Mouse (Mus musculus): ENCODE measurements around the gene Hoxb3. TPM values are rescaled to one million over a fixed set of nuclear protein-coding genes. Genes with fewer than 3 reads are reported as not detected.

Gene Hoxb3
- total RNA-seq, 2 experiments from 2014 or later, result not detected

DNA sequence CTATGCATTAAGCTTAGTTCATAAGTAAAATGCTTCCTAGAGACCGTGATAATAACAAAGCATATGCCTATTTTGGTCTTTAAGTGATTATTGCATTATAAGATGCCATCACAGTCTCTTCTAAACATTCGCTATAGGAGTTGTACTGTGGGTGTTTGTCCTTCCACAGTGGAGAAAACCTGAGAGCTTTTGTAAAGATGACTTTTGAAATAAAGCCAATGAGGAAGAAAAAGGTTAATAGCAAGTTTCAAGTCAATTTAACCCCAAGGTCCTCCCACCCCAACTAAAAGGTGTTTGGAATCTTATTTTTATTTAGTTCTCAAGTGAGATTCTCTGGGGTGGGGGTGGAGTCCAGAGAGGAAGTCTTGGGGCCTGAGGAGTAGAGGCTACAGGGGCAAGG is 10.0 kb upstream of the Hoxb3 start:
- intact Hi-C loops (cut with DNase I), result loop anchor here (10.0 kb wide), 1 partner anchor 312 kb away; no protein-coding TSS in a partner anchor

DNA sequence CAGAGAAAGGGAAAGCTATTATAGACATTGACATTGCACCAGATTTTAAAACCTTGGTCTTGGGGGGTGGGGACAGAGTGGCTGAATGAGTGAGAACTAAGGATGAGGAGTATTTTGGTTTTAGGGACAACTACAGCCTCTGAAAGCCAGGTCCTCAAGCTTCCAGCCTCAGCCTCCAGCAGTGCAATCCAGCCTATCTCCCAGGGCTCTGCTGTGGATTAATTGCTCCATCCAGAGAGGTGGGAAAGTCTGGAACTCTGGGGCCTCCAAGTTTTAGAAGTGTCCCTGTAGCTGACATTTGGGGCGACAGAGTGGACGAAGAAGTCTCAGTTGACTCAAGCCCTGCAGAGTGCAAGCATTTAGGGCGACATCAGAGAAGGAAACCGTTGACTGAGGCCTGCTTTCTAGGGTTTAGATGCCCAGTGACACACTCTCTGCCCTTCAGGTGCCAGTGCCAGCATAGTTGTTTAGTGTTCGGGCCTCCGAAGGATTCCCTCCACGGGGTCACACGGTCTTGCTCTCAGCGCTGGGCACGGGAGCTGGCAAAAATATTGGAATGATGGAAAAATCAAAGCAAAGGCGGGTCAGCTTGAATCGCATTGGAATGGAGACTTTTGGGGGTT is 9.2 kb upstream of the Hoxb3 start:
- intact Hi-C loops (cut with DNase I), result loop anchor here (10.0 kb wide), 1 partner anchor 311 kb away; no protein-coding TSS in a partner anchor
- DNase-seq (ENCODE audit: low spot score in 2 of 2), result no peak

More for the DNA sequence above, 10.0 kb upstream of the Hoxb3 start:
- DNase-seq (ENCODE audit: low spot score in 2 of 2), result no peak

DNA sequence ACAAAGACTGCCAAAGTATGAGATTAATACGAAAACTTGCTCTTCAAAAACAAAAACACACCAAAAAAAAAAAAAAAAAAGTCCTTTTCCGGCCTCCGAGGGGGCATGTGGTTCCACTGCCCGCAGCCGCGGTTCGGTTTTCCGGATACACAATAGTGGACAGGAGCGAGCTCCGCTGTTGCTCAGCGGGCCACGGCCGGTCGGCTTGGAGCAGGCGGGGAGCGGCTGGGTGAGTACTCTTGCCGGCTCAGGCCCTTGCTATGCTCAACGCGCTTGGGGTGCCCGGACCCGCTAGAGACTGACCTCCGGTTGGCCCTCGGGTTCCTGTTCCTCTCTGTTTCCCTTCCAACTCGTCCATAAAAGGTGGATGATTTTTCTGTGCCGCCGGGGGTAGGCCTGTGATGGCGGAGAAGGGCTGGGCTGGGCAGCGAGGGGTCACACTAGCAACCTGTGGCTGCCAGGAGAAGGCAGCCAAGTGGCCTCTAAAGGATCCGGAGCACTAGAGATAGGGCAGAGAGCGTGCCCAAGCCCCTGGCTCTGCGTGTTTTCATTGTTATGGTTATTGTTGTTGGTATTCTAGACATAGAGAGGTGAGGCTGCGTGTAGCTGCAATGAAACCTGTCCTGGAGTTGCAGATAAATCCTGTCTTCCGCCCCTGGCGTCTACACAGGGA is 8.3 kb upstream of the Hoxb3 start:
- intact Hi-C loops (cut with DNase I), result loop anchor here (5.0 to 10.0 kb wide), 2 partner anchors 310 to 362 kb away; no protein-coding TSS in a partner anchor
- no peak for DNase-seq (ENCODE audit: low spot score in 2 of 2)

DNA sequence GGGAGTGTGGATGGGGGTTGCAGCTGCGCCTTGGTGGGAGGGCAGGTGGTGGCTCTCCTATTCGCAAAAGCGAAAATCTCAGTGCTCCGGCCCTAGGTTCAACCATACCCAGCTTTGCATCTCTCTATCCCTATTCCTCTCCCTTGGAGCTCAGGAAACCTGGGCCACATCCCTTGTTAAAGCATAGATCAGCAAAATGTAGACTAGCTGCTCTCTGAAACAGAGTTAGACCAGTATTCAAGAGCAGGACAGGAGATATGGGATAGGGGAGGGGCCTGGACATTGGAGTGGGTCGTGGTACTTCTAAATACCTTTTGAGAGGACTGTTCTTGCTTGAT is 7.8 kb upstream of the Hoxb3 start:
- intact Hi-C loops (cut with DNase I), result loop anchor here (5.0 to 10.0 kb wide), 2 partner anchors 309 to 362 kb away; no protein-coding TSS in a partner anchor
- no peak for DNase-seq (ENCODE audit: low spot score in 2 of 2)

DNA sequence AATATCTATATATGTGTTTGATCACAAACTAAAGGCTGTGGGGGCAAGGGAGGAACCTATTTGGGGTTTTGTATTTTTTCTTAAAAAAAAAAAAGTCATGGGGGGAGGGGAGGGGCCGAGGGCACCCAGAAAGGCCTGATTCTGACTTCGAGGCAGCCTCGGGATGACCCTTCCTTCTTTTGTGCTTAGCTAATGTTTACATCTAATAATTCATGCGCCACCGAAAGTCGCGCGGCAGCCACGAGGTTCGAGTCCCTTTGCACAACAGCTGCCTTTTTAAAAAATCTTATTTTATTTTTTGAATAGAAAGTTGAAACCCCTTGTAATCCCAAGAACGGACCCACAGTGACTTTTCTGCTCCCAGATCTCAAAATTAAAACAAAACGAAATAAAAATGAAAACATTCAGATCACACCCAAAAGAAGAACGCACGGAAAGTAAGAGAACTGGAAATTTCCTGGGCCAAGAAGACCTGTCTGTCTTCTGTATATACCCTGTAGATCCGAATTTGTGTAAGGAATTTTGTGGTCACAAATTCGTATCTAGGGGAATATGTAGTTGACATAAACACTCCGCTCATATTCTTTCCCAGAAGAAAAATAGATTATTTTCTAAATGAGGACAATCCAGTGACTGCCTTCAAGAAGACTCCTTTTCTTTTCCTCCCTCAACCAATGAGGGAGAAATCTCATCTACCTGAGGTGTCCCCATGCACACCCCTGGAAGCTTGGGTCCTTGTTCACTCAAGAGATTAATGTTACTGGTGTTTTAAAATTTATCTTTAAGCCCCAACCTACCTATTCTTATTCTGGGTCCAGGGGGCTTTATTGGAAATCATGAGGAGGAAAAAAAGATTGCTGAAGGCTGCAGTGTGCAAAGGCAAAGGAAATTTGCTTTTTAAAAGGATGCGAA is 6.2 kb upstream of the Hoxb3 start:
- no peak for DNase-seq (ENCODE audit: low spot score in 2 of 2)
- intact Hi-C loops (cut with DNase I), result loop anchor here (5.0 to 10.0 kb wide), 2 partner anchors 308 to 360 kb away; no protein-coding TSS in a partner anchor

DNA sequence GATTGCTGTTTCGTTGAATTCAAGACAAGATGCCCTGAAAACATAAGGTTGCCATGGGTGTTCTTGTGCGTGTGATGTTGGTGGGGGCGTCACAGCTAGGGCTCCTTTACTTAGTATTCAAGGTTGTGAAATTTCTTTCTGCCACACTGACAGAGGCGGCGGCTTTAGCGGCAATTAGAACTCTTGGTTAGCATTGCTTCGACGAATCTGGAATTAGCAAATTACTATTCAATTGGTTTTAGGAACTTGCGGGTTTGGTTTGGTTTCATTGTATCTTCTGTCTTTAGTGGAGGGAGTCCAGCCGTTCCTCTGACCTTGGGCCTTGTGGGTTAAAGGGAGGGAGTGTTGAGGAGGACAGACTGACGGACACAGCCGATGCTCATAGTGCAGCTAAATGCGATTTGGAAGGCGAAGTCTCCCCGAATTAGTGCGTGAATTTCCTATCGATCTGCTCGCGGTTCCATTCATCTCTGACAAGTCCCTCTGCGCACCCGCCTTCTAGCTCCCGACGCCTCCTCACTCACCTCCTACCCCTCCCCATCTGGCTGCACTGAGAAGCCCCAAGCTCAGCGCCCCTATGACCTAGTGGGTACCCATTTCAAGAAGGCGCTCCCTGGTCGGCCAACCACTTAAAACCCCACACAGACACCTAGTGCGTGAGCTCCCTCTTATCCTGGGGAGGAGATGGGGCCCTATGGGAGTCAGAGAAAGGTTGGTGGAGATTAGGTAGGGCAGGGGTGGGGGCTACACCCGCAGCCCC is 5.3 kb upstream of the Hoxb3 start, which contains the start of gene Hoxb4:
TSS of gene Hoxb4 (plus strand) at position 660 of the 760 bp plus-strand sequence.
- no peak for DNase-seq (ENCODE audit: low spot score in 2 of 2)
- intact Hi-C loops (cut with DNase I), result loop anchor here (5.0 to 10.0 kb wide), 2 partner anchors 307 to 360 kb away; no protein-coding TSS in a partner anchor

DNA sequence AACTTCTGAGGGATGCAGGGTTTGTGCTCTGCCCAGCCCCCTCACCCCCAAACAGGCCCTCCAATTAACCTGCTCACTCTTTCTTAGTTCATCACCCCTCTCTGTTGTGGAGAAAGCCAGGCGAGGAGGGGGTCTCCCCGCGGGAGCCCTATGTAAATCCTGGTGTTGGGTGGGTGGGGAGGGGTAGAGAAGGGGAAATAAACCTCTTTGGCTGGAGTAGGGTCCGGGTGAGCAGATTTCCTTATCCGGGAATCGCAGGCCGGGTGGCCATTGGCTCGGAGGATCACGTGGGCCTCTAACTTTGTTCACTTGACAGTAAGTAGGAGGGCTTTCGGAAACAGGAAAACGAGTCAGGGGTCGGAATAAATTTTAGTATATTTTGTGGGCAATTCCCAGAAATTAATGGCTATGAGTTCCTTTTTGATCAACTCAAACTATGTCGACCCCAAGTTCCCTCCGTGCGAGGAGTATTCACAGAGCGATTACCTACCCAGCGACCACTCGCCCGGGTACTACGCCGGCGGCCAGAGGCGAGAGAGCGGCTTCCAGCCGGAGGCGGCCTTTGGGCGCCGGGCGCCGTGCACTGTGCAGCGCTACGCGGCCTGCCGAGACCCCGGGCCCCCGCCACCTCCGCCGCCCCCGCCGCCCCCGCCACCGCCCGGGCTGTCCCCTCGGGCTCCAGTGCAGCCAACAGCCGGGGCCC is 4.6 kb upstream of the Hoxb3 start:
- intact Hi-C loops (cut with DNase I), result loop anchor here (5.0 to 10.0 kb wide), 2 partner anchors 306 to 359 kb away; no protein-coding TSS in a partner anchor
- no peak for DNase-seq (ENCODE audit: low spot score in 2 of 2)

DNA sequence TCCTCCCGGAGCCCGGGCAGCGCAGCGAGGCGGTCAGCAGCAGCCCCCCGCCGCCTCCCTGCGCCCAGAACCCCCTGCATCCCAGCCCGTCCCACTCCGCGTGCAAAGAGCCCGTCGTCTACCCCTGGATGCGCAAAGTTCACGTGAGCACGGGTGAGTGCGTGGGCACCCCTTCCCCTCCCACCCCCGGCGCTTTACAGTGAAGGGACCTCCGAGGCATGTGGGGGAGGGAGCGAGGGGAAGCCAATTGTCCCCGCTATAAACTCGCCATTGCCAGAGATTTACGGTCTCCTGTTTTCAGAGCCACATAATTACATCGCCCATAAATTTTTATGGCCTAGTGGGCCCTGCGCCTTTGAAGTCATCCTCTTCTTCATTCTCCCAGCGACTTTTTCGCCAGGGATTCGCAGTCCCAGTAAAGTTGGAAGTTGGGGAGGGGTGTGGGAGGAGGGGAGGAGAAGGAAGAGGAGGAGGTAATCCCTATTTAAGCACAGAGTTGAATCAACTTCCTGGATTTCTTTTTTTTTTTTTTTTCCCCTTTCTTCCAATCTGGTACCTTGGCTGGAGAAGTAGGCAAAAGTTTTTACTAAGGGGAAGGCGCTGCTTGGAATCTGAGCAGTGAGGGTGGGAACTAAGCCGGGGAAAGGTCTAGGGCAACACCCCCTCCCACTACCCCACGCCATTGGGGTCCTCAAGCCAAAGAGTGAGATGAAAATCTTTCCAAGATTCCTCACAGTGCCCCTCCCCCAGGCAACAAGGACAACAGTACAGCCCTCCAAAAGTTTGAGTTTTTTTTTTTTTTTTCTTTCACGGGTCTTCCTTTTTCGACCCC is 3.8 kb upstream of the Hoxb3 start:
- DNase-seq (ENCODE audit: low spot score in 2 of 2), result no peak
- intact Hi-C loops (cut with DNase I), result loop anchor here (5.0 to 10.0 kb wide), 2 partner anchors 306 to 358 kb away; no protein-coding TSS in a partner anchor

DNA sequence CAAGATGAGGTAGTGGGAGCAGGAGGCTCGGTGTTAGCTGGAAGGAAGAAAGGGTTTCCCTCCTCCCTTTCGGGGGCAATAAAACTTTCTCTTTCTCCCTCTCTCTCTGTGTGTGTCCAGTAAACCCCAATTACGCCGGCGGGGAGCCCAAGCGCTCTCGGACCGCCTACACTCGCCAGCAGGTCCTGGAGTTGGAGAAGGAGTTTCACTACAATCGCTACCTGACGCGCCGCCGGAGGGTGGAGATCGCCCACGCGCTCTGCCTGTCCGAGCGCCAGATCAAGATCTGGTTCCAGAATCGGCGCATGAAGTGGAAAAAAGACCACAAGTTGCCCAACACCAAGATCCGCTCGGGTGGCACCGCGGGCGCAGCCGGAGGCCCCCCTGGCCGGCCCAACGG is 3.2 kb upstream of the Hoxb3 start:
- intact Hi-C loops (cut with DNase I), result loop anchor here (5.0 to 10.0 kb wide), 2 partner anchors 305 to 357 kb away; no protein-coding TSS in a partner anchor
- no peak for DNase-seq (ENCODE audit: low spot score in 2 of 2)

DNA sequence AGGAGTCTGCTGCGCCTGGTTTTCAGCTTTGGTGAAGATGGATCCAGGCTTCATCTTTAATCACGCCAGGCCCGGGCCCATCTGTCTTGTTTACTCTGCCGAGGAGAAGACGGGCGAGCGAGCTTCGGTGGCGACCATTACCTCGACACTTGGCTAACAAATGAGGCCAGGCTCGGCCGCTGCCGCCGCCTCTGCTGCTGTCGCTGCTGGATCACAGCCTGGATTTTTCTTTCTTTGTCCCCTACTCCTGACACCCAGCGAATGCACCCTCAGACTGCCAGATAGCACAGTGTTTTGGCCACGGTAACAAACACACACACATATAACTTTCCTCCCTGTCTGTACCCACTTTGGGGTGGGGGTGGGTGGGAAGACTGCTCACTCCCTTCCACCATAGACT is 2.4 kb upstream of the Hoxb3 start:
- intact Hi-C loops (cut with DNase I), result no loop called here
- no peak for DNase-seq (ENCODE audit: low spot score in 2 of 2)

DNA sequence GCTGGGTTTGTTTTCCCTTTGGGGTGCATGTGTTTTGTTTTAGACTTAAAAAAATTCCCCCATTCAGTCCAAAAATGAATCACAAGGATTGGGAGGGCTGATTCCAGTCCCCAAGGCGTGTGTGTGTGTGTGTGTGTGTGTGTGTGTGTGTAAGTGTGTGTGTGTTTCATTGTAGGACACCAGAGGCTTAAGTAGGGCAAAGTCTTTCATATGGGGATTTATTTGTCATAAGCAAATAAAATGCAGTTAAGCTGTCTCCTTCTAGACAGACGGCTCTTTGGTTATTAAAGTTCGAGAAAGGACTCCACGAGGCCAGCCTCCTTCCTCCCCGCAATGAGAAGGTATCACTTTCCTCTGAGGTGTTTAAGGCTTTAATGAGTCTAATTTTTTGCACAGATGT is 1.3 kb upstream of the Hoxb3 start:
- intact Hi-C loops (cut with DNase I), result no loop called here
- DNase-seq (ENCODE audit: low spot score in 2 of 2), result no peak

DNA sequence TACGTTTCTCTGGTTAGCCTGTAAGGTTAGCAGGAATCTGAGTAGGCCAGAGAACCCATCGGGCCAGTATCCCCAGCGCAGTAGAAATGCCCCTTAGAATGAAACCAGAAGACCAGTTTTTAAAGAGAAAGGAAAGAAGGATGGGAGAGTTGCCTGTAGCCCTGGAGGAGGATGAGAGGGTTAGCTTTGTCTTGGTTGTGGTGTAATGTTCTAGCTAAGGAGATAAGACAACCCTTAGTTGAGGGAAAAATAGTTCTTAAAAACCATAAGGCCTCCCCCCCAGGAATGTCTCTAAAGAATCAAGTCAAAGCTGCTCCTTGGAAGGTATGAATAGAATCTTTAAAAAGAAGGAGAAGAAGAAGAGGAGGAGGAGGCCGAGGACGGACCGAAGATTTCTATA is 388 bp upstream of the Hoxb3 start:
- intact Hi-C loops (cut with DNase I), result no loop called here
- no peak for DNase-seq (ENCODE audit: low spot score in 2 of 2)

DNA sequence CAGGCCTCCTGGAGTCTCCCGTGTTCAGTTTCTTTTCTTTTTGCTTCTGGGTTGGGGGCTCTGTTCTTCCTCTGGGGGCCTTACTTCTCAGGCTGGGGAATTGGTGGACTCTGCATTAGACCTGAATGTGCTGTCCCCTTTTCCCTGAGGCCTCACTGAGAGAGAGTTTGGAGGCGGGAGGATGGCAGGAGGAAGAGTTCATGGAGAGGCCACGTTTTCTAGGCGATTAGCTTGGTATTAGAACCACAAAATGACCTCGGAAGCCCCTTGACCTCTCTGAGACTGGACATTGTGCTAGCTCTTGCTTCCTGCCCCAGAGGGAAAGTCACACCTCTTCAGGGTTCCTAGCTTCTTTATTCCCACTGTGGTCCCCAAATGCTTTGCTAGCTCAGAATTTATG is 999 bp downstream of the Hoxb3 start:
- DNase-seq (ENCODE audit: low spot score in 2 of 2), result no peak
- intact Hi-C loops (cut with DNase I), result no loop called here

DNA sequence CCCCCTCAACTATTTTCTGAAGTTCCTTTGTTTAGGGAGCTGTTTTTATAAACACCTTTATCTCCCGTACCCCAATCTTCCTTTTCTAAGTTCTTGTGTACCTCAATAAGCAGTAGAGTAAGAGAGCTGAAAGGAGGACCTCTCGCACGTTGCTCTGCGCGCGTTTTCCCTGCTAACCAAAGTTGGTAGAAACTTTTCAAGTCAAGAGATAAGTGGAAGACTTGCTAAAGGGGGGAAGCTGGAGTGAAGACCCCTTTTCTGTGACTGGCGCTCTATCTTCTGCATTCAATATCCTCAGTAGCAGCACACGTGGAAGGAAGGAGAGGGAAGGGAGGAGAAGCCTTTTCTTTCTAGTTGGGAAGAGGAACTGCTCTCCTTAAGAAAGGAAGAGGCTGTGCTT is 1.8 kb downstream of the Hoxb3 start:
- DNase-seq (ENCODE audit: low spot score in 2 of 2), result no peak
- intact Hi-C loops (cut with DNase I), result no loop called here

DNA sequence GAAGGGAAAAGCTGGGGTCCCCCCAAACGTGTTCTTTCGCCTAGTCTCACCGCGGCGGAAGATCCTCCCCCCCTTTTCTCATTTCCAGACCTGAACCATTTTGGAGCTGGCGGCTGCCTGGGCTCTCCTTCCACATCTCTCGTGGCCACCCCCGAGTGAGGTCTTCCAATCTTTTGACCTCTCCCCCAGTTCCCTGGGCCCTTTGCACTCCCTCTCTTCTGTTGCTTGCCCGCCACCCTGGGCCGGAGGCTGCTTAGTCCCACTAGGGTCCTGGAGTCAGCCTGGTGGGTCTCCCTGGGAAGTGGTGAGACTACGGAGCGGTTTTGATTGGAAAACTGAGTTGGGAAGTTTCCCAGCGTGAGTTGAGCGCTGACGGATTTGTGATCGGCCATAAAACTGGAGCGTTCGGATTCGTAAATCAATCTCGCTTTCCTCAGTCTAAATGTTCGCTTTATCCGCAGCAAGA is 2.7 kb downstream of the Hoxb3 start:
- intact Hi-C loops (cut with DNase I), result no loop called here
- no peak for DNase-seq (ENCODE audit: low spot score in 2 of 2)

DNA sequence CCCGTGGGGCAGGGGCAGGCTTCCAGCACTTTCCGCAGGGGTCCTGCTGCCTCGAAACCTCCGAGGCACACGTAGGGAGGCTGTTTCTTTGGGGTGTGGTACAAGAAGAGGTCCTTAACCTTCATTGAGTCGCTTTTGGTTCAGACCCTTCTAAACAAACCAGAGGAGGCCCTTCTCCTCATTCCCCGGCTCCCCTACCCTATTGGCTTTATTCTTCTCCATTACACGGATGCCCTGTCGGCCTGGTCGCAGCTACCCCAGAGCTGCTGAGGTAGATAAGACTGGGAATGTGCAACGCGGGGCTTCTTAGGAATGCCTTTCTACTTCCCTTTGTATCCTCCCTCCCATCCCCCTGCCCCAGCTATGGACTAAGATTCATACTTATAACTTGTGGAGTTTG is 3.6 kb downstream of the Hoxb3 start:
- no peak for DNase-seq (ENCODE audit: low spot score in 2 of 2)
- intact Hi-C loops (cut with DNase I), result no loop called here

DNA sequence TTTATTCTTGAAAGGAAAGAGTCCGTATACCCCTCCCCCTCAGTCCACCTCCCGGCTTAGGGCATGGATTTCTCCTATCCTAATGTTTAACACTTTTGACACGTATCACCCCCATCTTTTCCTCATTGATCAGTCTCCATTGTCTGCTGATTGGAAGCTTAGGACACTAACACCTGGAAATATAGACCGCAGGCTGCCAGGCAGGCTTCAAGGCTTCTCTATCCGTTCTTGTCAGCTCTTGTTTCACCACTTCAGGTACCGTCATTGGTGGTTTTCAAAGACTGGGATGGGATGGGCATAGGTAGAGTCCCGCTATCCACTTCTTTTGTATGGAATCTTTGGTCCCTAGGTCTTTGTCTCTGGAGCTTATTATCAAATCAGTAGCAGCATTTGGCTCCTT is 4.0 kb downstream of the Hoxb3 start:
- intact Hi-C loops (cut with DNase I), result no loop called here
- no peak for DNase-seq (ENCODE audit: low spot score in 2 of 2)

DNA sequence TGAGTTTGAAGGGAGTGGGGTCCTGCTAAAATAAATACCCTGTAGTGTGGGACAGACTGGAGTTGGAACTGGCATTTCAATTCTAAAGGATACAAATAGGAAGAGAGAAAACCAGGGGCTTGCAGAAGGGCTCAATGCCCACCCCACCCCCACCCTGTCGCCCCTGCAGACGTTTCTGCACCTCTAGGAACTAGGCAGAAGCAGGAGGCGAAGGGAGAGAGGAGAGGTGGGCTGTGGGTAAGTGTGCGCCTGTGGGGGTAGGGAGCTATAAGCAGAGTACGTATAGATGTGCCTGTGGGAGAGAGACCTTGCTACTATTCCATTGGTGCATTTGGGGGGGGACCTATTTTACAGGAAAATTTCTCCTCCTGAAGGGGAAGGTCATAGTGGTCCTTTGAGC is 4.6 kb downstream of the Hoxb3 start:
- intact Hi-C loops (cut with DNase I), result no loop called here

More for the DNA sequence above, 4.6 kb downstream of the Hoxb3 start:
- no peak for DNase-seq (ENCODE audit: low spot score in 2 of 2)
